Mouse (Mus musculus) gastrocnemius, postnatal 4 days (tissue): ENCODE measurements around the gene Gpr149. TPM values are rescaled to one million over a fixed set of nuclear protein-coding genes. Genes with fewer than 3 reads are reported as not detected.

Experiments used
- total RNA-seq, 2 experiments: library from RNA; stranded (reverse); gene quantifications; 2 replicates each; pipeline ENCODE4 v1.2.3; 2021

Gene Gpr149
- total RNA-seq, 2 experiments from 2014 or later, result not detected

Other genes starting within 250 kb of the Gpr149 start
- 10 to 100 TPM; 24.1 to 28.4 TPM for gene Dhx36, start 98.1 kb downstream of the Gpr149 start, total RNA-seq